Mouse (Mus musculus) forebrain, embryonic 16.5 days (tissue): ENCODE measurements around the gene Rbm46. TPM values are rescaled to one million over a fixed set of nuclear protein-coding genes. Genes with fewer than 3 reads are reported as not detected.

Source experiments
- ATAC-seq: fragments of 200-750 bp; cut with Nextera tagmentation; 2 replicates; pipeline ENCODE4 v1.8.0; 2017; ENCODE audit warnings: mild to moderate bottlenecking, moderate library complexity
- H3K27ac ChIP-seq: fragments of 300-500 bp; sonication (generic); 2 replicates; pipeline ENCODE4 v1.5.1; 2014; ENCODE audit warnings: low read length, control low read depth
- H3K27me3 ChIP-seq: fragments of 300-500 bp; sonication (generic); replicated peaks from 2 replicates; pipeline ENCODE4 v1.6.1; 2014; ENCODE audit warnings: low read length; ENCODE audit not compliant: control insufficient read depth, insufficient read depth
- H3K36me3 ChIP-seq: fragments of 300-500 bp; sonication (generic); 2 replicates; pipeline ENCODE4 v1.6.1; 2014; ENCODE audit not compliant: control insufficient read depth, insufficient read depth
- H3K4me1 ChIP-seq: fragments of 300-500 bp; sonication (generic); replicated peaks from 2 replicates; pipeline ENCODE4 v1.6.1; 2014; ENCODE audit warnings: low read length; ENCODE audit not compliant: control insufficient read depth, insufficient read depth
- H3K4me2 ChIP-seq: fragments of 300-500 bp; sonication (generic); 2 replicates; pipeline ENCODE4 v1.6.1; 2014; ENCODE audit warnings: mild to moderate bottlenecking, low read length, control low read depth
- H3K4me3 ChIP-seq: fragments of 300-500 bp; sonication (generic); replicated peaks from 2 replicates; pipeline ENCODE4 v1.5.1; 2014; ENCODE audit warnings: mild to moderate bottlenecking, low read length, control low read depth
- H3K9ac ChIP-seq: fragments of 300-500 bp; sonication (generic); replicated peaks from 2 replicates; pipeline ENCODE4 v1.6.1; 2014; ENCODE audit warnings: low read depth, low read length, control low read depth
- H3K9me3 ChIP-seq: fragments of 300-500 bp; sonication (generic); 2 replicates; pipeline ENCODE4 v1.6.1; 2016; ENCODE audit warnings: low read length; ENCODE audit not compliant: control insufficient read depth
- WGBS: fragments of 180-500 bp; shearing (Covaris S2); extraction: QIAGEN DNeasy Blood & Tissue Kit; methylation state at CpG from one replicate; pipeline ENCODE4 v1.1.7; 2014; 5-methylcytosine and 5-hydroxymethylcytosine counted together
- polyA plus RNA-seq: library from polyadenylated mRNA; unstranded; fragments of >200 nt; fragmentation: Nextera tagmentation; extraction: Ambion mirVana; gene quantifications from 2 replicates; pipeline ENCODE4 v1.2.1, GENCODE M21; 2015

The Rbm46 gene
- 0.96 and 1.3 TPM in 2 replicates for polyA plus RNA-seq

- ATAC-seq = peak; percentile 98
- H3K4me3 ChIP-seq = peak within 1 kb of the TSS; percentile 50
- WGBS = 21% methylated on average over 35 of the region's 36 CpGs
- peaks cover 8% of the 10 kb centered on the region for H3K4me1 ChIP-seq
- H3K27me3 ChIP-seq = peaks cover 20% of the 10 kb centered on the region
- peak within 1 kb of the TSS; percentile 29; the same call in 1 of the 2 replicates for H3K9ac ChIP-seq
- H3K27ac ChIP-seq = no peak within 1 kb of the TSS
- peak within 1 kb of the TSS; percentile 69 for H3K4me2 ChIP-seq
- no peaks in the 10 kb centered on the region for H3K36me3 ChIP-seq
- H3K9me3 ChIP-seq = 0 out of 2 replicates have a peak, but pooled peaks cover 2% of the 10 kb centered on the region
Measured at GRCm38 (mm10) chr3:82876372-82876739, at the start of gene Rbm46. TSS of gene Rbm46 (minus strand) at chr3:82876483.

GRCm38 (mm10) chr3:82915632-82916031, 39.3 kb upstream of the Rbm46 start:
- Histone ChIP-seq H3K27me3 (no peaks in the 10 kb centered on the region), H3K4me1 (no peaks in the 10 kb centered on the region), H3K9me3 (no peaks in the 10 kb centered on the region), H3K27ac (no peak overlapping the region), H3K4me3 (no peak overlapping the region), H3K9ac (no peak overlapping the region), H3K4me2 (no peak overlapping the region), H3K36me3 (no peaks in the 10 kb centered on the region)
- 10% methylated on average over 1 of the region's 1 CpGs for WGBS
- no peak for ATAC-seq

GRCm38 (mm10) chr3:82908671-82909070, 32.4 kb upstream of the Rbm46 start:
- Histone ChIP-seq H3K9me3 (no peaks in the 10 kb centered on the region), H3K4me3 (no peak overlapping the region), H3K9ac (no peak overlapping the region), H3K4me1 (peaks cover 6% of the 10 kb centered on the region), H3K27ac (no peak overlapping the region), H3K4me2 (no peak overlapping the region), H3K27me3 (no peaks in the 10 kb centered on the region; the same call in 1 of the 2 replicates), H3K36me3 (no peaks in the 10 kb centered on the region)
- 86% methylated on average over 2 of the region's 2 CpGs for WGBS
- ATAC-seq = no peak

- H3K4me3 ChIP-seq = peak overlapping the region; percentile 59
- no peak overlapping the region for H3K27ac ChIP-seq
- WGBS = under 1% methylated on average over 31 of the region's 31 CpGs
- peak; percentile 85 for ATAC-seq
- peak overlapping the region; percentile 97 for H3K4me2 ChIP-seq
- H3K36me3 ChIP-seq = no peaks in the 10 kb centered on the region
- peak overlapping the region; percentile 54 for H3K9ac ChIP-seq
- H3K9me3 ChIP-seq = no peaks in the 10 kb centered on the region
- peaks cover 5% of the 10 kb centered on the region for H3K27me3 ChIP-seq
- H3K4me1 ChIP-seq = peaks cover 11% of the 10 kb centered on the region
Measured at GRCm38 (mm10) chr3:82904211-82904908, 28.1 kb upstream of the Rbm46 start.

GRCm38 (mm10) chr3:82903613-82904205, 27.4 kb upstream of the Rbm46 start, which contains the start of gene Lrat:
TSS of gene Lrat (minus strand) at chr3:82903973.
- Histone ChIP-seq H3K4me1 (peaks cover 11% of the 10 kb centered on the region), H3K4me2 (peak within 1 kb of the TSS; percentile 97), H3K4me3 (peak within 1 kb of the TSS; percentile 59), H3K9ac (peak within 1 kb of the TSS; percentile 54), H3K36me3 (no peaks in the 10 kb centered on the region), H3K27me3 (peaks cover 5% of the 10 kb centered on the region), H3K9me3 (no peaks in the 10 kb centered on the region), H3K27ac (no peak within 1 kb of the TSS)
- under 1% methylated on average over 35 of the region's 35 CpGs for WGBS
- ATAC-seq = peak; percentile 73

GRCm38 (mm10) chr3:82902757-82903612, 26.7 kb upstream of the Rbm46 start:
- peak overlapping the region; percentile 97 for H3K4me2 ChIP-seq
- H3K9me3 ChIP-seq = no peaks in the 10 kb centered on the region
- 22% methylated on average over 20 of the region's 20 CpGs for WGBS
- ATAC-seq = no peak
- no peaks in the 10 kb centered on the region for H3K36me3 ChIP-seq
- peak overlapping the region; percentile 59 for H3K4me3 ChIP-seq
- H3K4me1 ChIP-seq = peaks cover 11% of the 10 kb centered on the region
- H3K27me3 ChIP-seq = peaks cover 5% of the 10 kb centered on the region
- no peak overlapping the region for H3K9ac ChIP-seq
- no peak overlapping the region for H3K27ac ChIP-seq

- Histone ChIP-seq H3K9me3 (no peaks in the 10 kb centered on the region), H3K27me3 (no peaks in the 10 kb centered on the region), H3K4me2 (no peak overlapping the region), H3K36me3 (no peaks in the 10 kb centered on the region), H3K4me3 (no peak overlapping the region), H3K27ac (no peak overlapping the region), H3K4me1 (no peaks in the 10 kb centered on the region), H3K9ac (no peak overlapping the region)
- ATAC-seq = no peak
- WGBS = 26% methylated on average over 2 of the region's 2 CpGs
Measured at GRCm38 (mm10) chr3:82888842-82889241, 12.6 kb upstream of the Rbm46 start.

GRCm38 (mm10) chr3:82877258-82877657, 975 bp upstream of the Rbm46 start:
- Histone ChIP-seq H3K4me2 (no peak overlapping the region), H3K27me3 (peaks cover 20% of the 10 kb centered on the region), H3K9me3 (0 out of 2 replicates have a peak, but pooled peaks cover 2% of the 10 kb centered on the region), H3K4me1 (peaks cover 8% of the 10 kb centered on the region), H3K27ac (no peak overlapping the region), H3K9ac (no peak overlapping the region), H3K36me3 (no peaks in the 10 kb centered on the region), H3K4me3 (no peak overlapping the region)
- WGBS = 4% methylated on average over 4 of the region's 4 CpGs
- no peak for ATAC-seq
